Mouse (Mus musculus): Measurements from ENCODE around the gene Serbp1. TPM values are rescaled to one million over a fixed set of nuclear protein-coding genes. Genes with fewer than 3 reads are reported as not detected.
A peak's percentile ranks its signal among the peaks of the same experiment; 100 is the strongest.

Gene Serbp1
- polyA plus RNA-seq, 1 experiment = 240 TPM

- no peak for DNase-seq (ENCODE audit: extremely low spot score in 1 of 2, low spot score in 1 of 2)
These were observed 8.0 kb upstream of the Serbp1 start for GRCm38 (mm10) chr6:67229922-67230518.

GRCm38 (mm10) chr6:67230950-67231349 lies 7.0 kb upstream of the Serbp1 start:
- DNase-seq (ENCODE audit: extremely low spot score in 1 of 2, low spot score in 1 of 2) = no peak

DNA sequence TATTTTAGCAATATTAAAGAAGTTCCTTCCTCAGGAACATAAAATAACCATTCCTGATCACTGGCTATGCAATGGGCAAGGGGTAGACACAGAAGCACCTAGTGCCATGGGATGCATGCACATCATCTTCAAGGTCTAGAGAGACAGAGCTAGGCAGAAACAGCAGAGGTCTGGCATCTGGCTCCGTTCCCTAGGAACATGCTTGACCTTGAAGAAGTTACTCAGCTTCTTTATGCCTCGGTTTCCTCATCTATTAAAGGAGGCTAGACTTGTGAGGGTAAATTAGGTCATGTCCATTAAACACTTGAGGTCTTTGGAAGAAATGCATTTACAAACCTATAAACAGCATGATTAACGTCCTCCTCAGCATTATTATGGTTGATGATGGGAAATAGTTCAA lies 2.3 kb upstream of the Serbp1 start:
- DNase-seq (ENCODE audit: extremely low spot score in 1 of 2, low spot score in 1 of 2) = no peak

DNA sequence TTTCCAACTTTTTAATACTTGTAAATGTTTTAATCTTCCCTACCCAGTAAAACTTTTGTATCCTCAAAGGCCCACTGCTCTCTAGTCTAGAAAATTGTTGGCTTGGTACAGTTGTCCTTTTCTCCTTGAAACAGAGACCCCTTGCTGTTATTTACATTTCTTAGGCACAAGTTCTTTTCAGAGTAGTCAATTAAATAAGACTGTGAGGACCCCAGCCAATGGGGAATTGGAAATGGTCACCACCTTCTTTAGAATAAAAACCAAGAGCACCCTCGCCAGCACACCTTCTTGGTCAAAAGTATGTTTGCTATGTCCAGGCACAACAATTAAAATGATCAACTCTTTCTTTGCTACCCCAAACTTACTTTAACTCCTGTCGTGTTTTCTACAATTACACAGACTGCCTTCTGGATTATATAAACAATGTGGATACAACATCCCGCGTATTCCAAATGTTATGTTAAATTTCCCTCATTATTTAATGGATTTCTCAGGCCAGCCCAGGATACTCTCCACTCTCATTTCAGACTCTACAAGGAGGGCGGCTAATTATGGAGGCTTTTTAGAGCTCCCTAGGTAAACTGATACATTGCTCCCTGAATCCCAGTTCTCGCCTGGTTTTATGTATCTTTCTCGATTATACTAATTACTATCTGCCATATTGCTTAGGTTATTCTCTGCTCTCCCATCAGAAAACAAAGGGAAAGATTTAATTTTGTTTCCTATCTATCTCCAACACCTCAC lies 1.3 kb upstream of the Serbp1 start:
- DNase-seq (ENCODE audit: extremely low spot score in 1 of 2, low spot score in 1 of 2) = no peak

GRCm38 (mm10) chr6:67241263-67241662 lies 3.3 kb downstream of the Serbp1 start:
- DNase-seq (ENCODE audit: extremely low spot score in 1 of 2, low spot score in 1 of 2) = no peak

- no peak for DNase-seq (ENCODE audit: extremely low spot score in 1 of 2, low spot score in 1 of 2)
These were observed 5.9 kb downstream of the Serbp1 start for GRCm38 (mm10) chr6:67243765-67244420.

GRCm38 (mm10) chr6:67244451-67244850 lies 6.5 kb downstream of the Serbp1 start:
- no peak for DNase-seq (ENCODE audit: extremely low spot score in 1 of 2, low spot score in 1 of 2)

DNA sequence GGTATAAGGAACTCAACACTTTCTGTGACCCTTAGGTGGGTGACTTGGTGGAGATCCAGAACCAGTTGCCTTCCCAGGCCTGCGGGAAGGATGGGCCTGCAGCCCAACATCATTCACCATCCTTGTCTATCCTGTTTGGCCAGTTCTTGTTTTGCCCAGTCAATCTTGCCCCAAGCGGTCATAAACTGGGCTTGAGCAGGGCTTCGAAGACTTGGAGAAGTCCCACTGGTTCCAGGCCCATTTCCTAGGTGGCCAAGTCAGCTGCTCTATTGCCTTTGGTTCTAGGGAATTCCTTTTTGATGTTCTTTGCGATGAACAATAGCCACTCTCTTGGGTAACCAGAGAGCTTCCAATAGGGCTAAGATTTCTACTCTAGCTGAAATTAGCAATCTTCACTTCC lies 13.1 kb downstream of the Serbp1 start:
- no peak for DNase-seq (ENCODE audit: extremely low spot score in 1 of 2, low spot score in 1 of 2)

GRCm38 (mm10) chr6:67264935-67265334 lies 27.0 kb downstream of the Serbp1 start:
- DNase-seq (ENCODE audit: extremely low spot score in 1 of 2, low spot score in 1 of 2) = no peak

GRCm38 (mm10) chr6:67266159-67266657 lies 28.2 kb downstream of the Serbp1 start:
- peak; percentile 8 to 23 for DNase-seq (ENCODE audit: extremely low spot score in 1 of 2, low spot score in 1 of 2)

DNA sequence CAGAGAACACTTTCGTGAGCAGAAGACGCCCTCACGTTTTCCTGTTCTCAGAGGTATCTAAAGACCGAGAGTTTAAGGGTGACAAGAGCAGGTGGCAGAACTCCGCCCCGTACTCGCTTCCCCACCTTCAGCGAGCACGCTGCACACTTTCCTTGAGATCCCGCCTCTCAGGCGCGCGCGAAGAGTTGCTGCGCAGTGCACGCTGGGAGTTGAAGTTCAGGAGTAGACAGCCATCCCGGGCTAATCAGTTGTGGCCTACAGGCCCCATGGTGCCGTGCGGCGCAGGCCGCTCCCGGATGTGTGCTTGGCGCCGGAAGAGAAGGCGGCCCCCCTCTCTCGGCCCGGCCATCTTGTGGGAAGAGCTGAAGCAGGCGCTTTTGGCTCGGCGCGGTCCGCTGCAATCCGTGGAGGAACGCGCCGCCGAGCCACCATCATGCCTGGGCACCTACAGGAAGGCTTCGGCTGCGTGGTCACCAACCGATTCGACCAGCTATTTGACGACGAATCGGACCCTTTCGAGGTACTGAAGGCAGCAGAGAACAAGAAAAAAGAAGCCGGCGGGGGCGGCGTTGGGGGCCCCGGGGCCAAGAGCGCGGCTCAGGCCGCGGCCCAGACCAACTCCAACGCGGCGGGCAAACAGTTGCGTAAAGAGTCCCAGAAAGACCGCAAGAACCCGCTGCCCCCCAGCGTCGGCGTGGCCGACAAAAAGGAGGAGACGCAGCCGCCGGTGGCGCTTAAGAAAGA lies 28.9 kb downstream of the Serbp1 start:
- DNase-seq (ENCODE audit: extremely low spot score in 1 of 2, low spot score in 1 of 2) = peak; percentile 97 to 98

DNA sequence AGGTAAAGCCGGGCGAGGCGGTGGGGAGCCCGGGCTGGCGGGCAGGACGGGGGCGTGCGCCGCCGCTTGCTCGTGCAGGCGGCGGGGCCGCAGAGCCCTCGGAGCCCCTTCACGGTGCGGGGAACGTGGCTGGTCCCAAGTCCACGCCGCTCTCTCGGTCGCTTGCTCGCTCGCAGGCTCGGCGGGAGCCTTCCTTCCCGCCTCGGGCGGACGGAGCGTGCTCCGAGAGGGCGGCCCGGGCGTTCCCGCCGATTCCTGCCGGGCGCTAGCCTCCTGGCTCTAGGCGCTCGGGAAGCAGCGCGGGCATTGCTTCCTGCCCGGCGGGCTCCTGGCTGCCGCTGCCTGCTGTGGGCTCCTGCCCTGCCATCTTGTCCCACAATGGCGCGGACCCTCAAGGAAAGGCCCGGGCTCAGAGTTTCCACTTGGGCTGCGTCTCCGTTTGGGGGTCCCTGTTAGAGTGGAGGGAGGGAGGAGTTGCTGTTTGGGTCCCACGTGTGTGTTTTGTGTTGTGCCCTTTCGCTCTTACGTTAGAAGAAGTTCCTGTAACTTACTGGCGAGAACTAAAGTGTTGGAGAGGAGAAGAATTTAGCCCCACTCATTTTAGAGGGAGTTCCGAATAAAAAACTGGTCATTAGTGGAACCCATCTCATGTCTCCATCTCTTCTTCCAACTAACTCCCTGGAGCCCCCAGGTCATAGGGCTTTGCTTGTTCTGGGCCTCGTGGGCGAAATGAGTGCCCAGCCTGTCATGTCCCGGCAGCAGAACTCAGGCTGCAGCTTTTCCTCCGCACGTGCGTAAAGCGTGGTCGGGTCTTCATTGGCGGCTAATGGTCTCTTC lies 29.6 kb downstream of the Serbp1 start:
- DNase-seq (ENCODE audit: extremely low spot score in 1 of 2, low spot score in 1 of 2) = no peak

DNA sequence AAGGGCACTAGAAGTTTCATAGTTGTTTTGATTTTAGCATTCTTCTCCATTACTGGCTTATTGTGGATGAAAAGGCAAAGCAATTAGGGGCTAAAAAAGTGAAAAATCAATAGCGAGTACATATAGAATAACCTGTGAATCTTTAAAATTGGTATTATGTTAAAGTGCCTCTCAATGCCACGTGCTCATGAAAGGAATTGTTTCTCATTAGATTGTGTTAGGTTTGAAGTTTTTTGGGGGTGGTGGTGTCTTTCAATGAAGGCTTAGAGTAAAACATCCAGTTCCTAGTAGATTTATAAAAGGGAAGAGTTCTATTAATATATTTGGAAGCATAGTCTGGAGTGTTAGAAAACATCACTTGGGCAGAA lies 30.3 kb downstream of the Serbp1 start:
- DNase-seq (ENCODE audit: extremely low spot score in 1 of 2, low spot score in 1 of 2) = no peak

DNA sequence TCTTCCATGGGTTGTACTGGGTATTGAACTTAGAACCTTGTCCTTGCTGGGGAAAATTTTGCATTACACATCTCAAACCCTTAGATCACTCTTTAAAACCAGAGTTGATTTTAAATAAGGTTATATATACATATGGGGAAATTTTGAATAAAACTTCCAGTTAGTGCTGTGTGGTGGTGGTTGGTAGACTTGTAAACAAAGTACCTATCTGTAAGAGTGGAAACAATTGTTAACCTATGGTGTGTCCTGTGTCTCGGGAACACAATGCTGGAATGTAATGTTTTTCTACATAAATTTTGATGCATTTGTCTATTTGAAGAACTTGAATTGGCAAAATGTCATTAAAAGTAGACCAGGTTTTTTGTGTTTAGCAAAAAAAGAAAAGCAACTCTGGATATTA lies 31.0 kb downstream of the Serbp1 start:
- DNase-seq (ENCODE audit: extremely low spot score in 1 of 2, low spot score in 1 of 2) = no peak

- DNase-seq (ENCODE audit: extremely low spot score in 1 of 2, low spot score in 1 of 2) = no peak
These were observed 31.5 kb downstream of the Serbp1 start for GRCm38 (mm10) chr6:67269459-67269858.

DNA sequence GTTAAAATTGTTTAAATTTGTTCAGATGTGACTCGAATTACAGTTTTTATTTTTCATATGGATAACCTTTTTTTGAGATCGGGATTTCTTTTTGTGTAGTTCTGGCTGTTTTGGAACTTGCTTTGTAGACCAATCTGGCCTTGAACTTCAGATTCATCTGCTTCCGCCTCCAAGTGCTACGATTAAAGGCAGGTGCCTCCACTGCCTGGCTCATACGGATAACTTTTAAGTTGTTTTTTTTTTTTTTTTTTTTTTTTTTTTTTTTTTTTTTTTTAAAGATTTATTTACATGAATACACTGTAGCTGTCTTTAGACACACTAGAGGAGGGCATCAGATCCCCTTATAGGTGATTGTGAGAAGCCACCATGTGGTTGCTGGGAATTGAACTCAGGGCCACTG lies 40.0 kb downstream of the Serbp1 start:
- no peak for DNase-seq (ENCODE audit: extremely low spot score in 1 of 2, low spot score in 1 of 2)

GRCm38 (mm10) chr6:67281614-67282197 lies 43.7 kb downstream of the Serbp1 start:
- DNase-seq (ENCODE audit: extremely low spot score in 1 of 2, low spot score in 1 of 2) = no peak

- DNase-seq (ENCODE audit: extremely low spot score in 1 of 2, low spot score in 1 of 2) = no peak
These were observed 44.9 kb downstream of the Serbp1 start for GRCm38 (mm10) chr6:67282897-67283296.

DNA sequence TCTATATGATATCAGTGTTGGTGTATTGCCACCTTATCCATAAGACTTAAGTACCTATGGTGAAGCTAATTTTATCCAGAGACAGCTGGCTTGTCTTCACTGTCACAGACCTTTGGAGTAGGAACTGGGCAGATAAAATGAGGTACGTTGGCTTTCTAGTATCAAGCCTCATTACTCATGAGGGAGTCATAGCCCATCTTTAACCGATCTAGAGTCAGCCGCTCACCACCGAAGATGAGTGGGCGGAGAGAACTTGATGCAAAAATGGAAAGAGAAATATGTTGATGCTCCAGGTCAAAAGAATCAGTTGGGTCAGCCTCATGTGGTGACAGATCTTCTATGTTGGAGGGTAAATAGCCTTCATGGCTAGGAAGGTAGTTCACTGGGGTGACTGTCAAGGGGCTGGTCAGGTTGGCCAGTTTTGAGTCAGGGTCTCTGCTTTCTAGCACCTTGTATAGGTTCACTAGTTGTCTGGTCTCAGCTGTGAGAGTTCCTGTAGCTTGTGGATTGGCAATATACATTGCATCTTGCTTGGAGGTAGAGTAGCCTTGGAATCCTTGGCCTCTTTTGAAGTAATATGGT lies 54.2 kb downstream of the Serbp1 start:
- no peak for DNase-seq (ENCODE audit: extremely low spot score in 1 of 2, low spot score in 1 of 2)

Measured in frontal cortex, adult 2 months (tissue).